Mouse (Mus musculus) forebrain, postnatal 0 days (tissue): Measurements from ENCODE around the gene Plcl1. TPM values are rescaled to one million over a fixed set of nuclear protein-coding genes. Genes with fewer than 3 reads are reported as not detected.

Experiments used
- ATAC-seq: fragments of 200-750 bp; cut with Nextera tagmentation; 2 replicates; pipeline ENCODE4 v1.8.0; 2017; ENCODE audit warnings: mild to moderate bottlenecking, moderate library complexity
- DNase-seq: peaks from one replicate; pipeline ENCODE4 v3.0.0-alpha.2; 2015
- H3K27ac ChIP-seq: fragments of 300-500 bp; sonication (generic); 2 replicates; pipeline ENCODE4 v1.5.1; 2014; ENCODE audit warnings: low read depth, mild to moderate bottlenecking, antibody characterized with exemption, low read length, moderate library complexity, mixed read lengths
- H3K27me3 ChIP-seq: fragments of 300-500 bp; sonication (generic); 2 replicates; pipeline ENCODE4 v1.6.1; 2014; ENCODE audit warnings: mild to moderate bottlenecking, low read length, mixed read lengths; ENCODE audit not compliant: insufficient read depth
- H3K36me3 ChIP-seq: fragments of 300-500 bp; sonication (generic); 2 replicates; pipeline ENCODE4 v1.6.1; 2014; ENCODE audit warnings: mild to moderate bottlenecking, moderate library complexity; ENCODE audit not compliant: insufficient read depth
- H3K4me1 ChIP-seq: fragments of 300-500 bp; sonication (generic); 2 replicates; pipeline ENCODE4 v1.6.1; 2014; ENCODE audit warnings: antibody characterized with exemption; ENCODE audit not compliant: insufficient read depth
- H3K4me2 ChIP-seq: fragments of 300-500 bp; sonication (generic); 2 replicates; pipeline ENCODE4 v1.6.1; 2014; ENCODE audit warnings: low read depth, mild to moderate bottlenecking, moderate library complexity
- H3K4me3 ChIP-seq: fragments of 300-500 bp; sonication (generic); 2 replicates; pipeline ENCODE4 v1.5.1; 2014; ENCODE audit warnings: low read depth, low read length, mixed read lengths
- H3K9ac ChIP-seq: fragments of 300-500 bp; sonication (generic); 2 replicates; pipeline ENCODE4 v1.6.1; 2014; ENCODE audit warnings: mild to moderate bottlenecking
- H3K9me3 ChIP-seq: fragments of 300-500 bp; sonication (generic); 2 replicates; pipeline ENCODE4 v1.6.1; 2016; ENCODE audit warnings: low read length
- CTCF ChIP-seq: sonication (generic); IDR thresholded peaks from 2 replicates; pipeline ENCODE4 v1.5.1; 2016; ENCODE audit warnings: antibody characterized with exemption, control low read depth, low read depth
- WGBS: fragments of 180-500 bp; shearing (Covaris S2); extraction: QIAGEN DNeasy Blood & Tissue Kit; methylation state at CpG from one replicate; pipeline ENCODE4 v1.1.7; 2014; 5-methylcytosine and 5-hydroxymethylcytosine counted together
- polyA plus RNA-seq: library from polyadenylated mRNA; unstranded; fragments of >200 nt; fragmentation: Nextera tagmentation; extraction: Ambion mirVana; gene quantifications from 2 replicates; pipeline ENCODE4 v1.2.1, GENCODE M21; 2015
- total RNA-seq: library from RNA; depleted of rRNA; stranded (reverse); fragments of >200 nt; gene quantifications from 2 replicates; pipeline ENCODE4 v1.2.3, GENCODE M21; 2014

Plcl1 gene
- total and polyA plus RNA-seq, 2 experiments from 2014 or later: 3.0 to 7.7 TPM

- no peaks in the 10 kb centered on the region; the same call in 1 of the 2 replicates for H3K36me3 ChIP-seq
- no peaks in the 10 kb centered on the region for H3K27me3 ChIP-seq
- DNase-seq: no peak
- WGBS: 79% methylated on average over 8 of the region's 8 CpGs
- H3K4me3 ChIP-seq: no peak overlapping the region
- no peak for TF ChIP-seq CTCF
- H3K4me2 ChIP-seq: no peak overlapping the region
- no peak overlapping the region for H3K9ac ChIP-seq
- no peak for ATAC-seq
- no peaks in the 10 kb centered on the region for H3K9me3 ChIP-seq
- 0 out of 2 replicates have a peak, but pooled peaks cover 7% of the 10 kb centered on the region for H3K4me1 ChIP-seq
- no peak overlapping the region for H3K27ac ChIP-seq
These were observed 31.4 kb downstream of the Plcl1 start for GRCm38 (mm10) chr1:55437095-55437494.

- WGBS: 59% methylated on average over 4 of the region's 4 CpGs
- ATAC-seq: peak; percentile 66; the same call in 1 of the 2 replicates
These were observed 32.9 kb downstream of the Plcl1 start for GRCm38 (mm10) chr1:55438617-55439016.

GRCm38 (mm10) chr1:55445043-55445688 is 39.4 kb downstream of the Plcl1 start:
- Histone ChIP-seq H3K27me3 (no peaks in the 10 kb centered on the region; the same call in 1 of the 2 replicates), H3K4me2 (no peak overlapping the region), H3K9me3 (no peaks in the 10 kb centered on the region), H3K36me3 (no peaks in the 10 kb centered on the region), H3K4me3 (no peak overlapping the region), H3K4me1 (no peaks in the 10 kb centered on the region), H3K27ac (no peak overlapping the region), H3K9ac (no peak overlapping the region)
- ATAC-seq: no peak
- no peak for TF ChIP-seq CTCF
- 91% methylated on average over 6 of the region's 6 CpGs for WGBS
- no peak for DNase-seq

More at GRCm38 (mm10) chr1:55438617-55439016, 32.9 kb downstream of the Plcl1 start:
- Histone ChIP-seq H3K36me3 (no peaks in the 10 kb centered on the region; the same call in 1 of the 2 replicates), H3K4me2 (0 out of 2 replicates have a peak overlapping the region, but pooled peaks have one; percentile 1), H3K27me3 (no peaks in the 10 kb centered on the region), H3K27ac (no peak overlapping the region; the same call in 1 of the 2 replicates), H3K9ac (no peak overlapping the region), H3K4me1 (0 out of 2 replicates have a peak, but pooled peaks cover 7% of the 10 kb centered on the region), H3K9me3 (no peaks in the 10 kb centered on the region), H3K4me3 (no peak overlapping the region)
- DNase-seq: peak; percentile 21
- TF ChIP-seq CTCF: no peak

GRCm38 (mm10) chr1:55445689-55446044 is 39.9 kb downstream of the Plcl1 start:
- H3K9me3 ChIP-seq: no peaks in the 10 kb centered on the region

GRCm38 (mm10) chr1:55446273-55446672 is 40.6 kb downstream of the Plcl1 start:
- no peak for ATAC-seq

More at GRCm38 (mm10) chr1:55445689-55446044, 39.9 kb downstream of the Plcl1 start:
- Histone ChIP-seq H3K9ac (no peak overlapping the region), H3K4me3 (no peak overlapping the region), H3K36me3 (no peaks in the 10 kb centered on the region), H3K27ac (no peak overlapping the region), H3K4me2 (no peak overlapping the region), H3K4me1 (no peaks in the 10 kb centered on the region), H3K27me3 (no peaks in the 10 kb centered on the region; the same call in 1 of the 2 replicates)
- WGBS: 73% methylated on average over 3 of the region's 3 CpGs
- TF ChIP-seq CTCF: no peak
- ATAC-seq (no peak), DNase-seq (no peak)

GRCm38 (mm10) chr1:55446876-55447275 is 41.2 kb downstream of the Plcl1 start:
- ATAC-seq: no peak
- no peaks in the 10 kb centered on the region; the same call in 1 of the 2 replicates for H3K27me3 ChIP-seq

More at GRCm38 (mm10) chr1:55446273-55446672, 40.6 kb downstream of the Plcl1 start:
- H3K9me3 ChIP-seq: no peaks in the 10 kb centered on the region
- WGBS: 90% methylated on average over 5 of the region's 5 CpGs
- H3K4me1 ChIP-seq: no peaks in the 10 kb centered on the region
- H3K36me3 ChIP-seq: no peaks in the 10 kb centered on the region
- no peak overlapping the region for H3K27ac ChIP-seq
- H3K4me3 ChIP-seq: no peak overlapping the region
- H3K4me2 ChIP-seq: no peak overlapping the region
- H3K27me3 ChIP-seq: no peaks in the 10 kb centered on the region; the same call in 1 of the 2 replicates
- no peak for DNase-seq
- TF ChIP-seq CTCF: no peak
- no peak overlapping the region for H3K9ac ChIP-seq

GRCm38 (mm10) chr1:55447661-55448060 is 41.9 kb downstream of the Plcl1 start:
- TF ChIP-seq CTCF: 0 out of 2 replicates have a peak, but pooled peaks have one; percentile 25
- Histone ChIP-seq H3K4me2 (no peak overlapping the region), H3K9ac (no peak overlapping the region), H3K9me3 (no peaks in the 10 kb centered on the region), H3K4me3 (no peak overlapping the region), H3K27me3 (no peaks in the 10 kb centered on the region; the same call in 1 of the 2 replicates), H3K4me1 (no peaks in the 10 kb centered on the region), H3K27ac (no peak overlapping the region), H3K36me3 (no peaks in the 10 kb centered on the region)
- DNase-seq (no peak), ATAC-seq (no peak)
- WGBS: 88% methylated on average over 2 of the region's 2 CpGs

More at GRCm38 (mm10) chr1:55446876-55447275, 41.2 kb downstream of the Plcl1 start:
- Histone ChIP-seq H3K4me1 (no peaks in the 10 kb centered on the region), H3K4me3 (no peak overlapping the region), H3K9me3 (no peaks in the 10 kb centered on the region), H3K27ac (no peak overlapping the region), H3K9ac (no peak overlapping the region), H3K36me3 (no peaks in the 10 kb centered on the region), H3K4me2 (no peak overlapping the region)
- 85% methylated on average over 2 of the region's 2 CpGs for WGBS
- TF ChIP-seq CTCF: no peak
- no peak for DNase-seq
